Mouse (Mus musculus): ENCODE measurements around the gene Zfp652.

The Zfp652 gene

GRCm38 (mm10) chr11:95768244-95768643 is 55.8 kb downstream of the Zfp652 start:
- no peak for DNase-seq (ENCODE audit: low read depth)

DNA sequence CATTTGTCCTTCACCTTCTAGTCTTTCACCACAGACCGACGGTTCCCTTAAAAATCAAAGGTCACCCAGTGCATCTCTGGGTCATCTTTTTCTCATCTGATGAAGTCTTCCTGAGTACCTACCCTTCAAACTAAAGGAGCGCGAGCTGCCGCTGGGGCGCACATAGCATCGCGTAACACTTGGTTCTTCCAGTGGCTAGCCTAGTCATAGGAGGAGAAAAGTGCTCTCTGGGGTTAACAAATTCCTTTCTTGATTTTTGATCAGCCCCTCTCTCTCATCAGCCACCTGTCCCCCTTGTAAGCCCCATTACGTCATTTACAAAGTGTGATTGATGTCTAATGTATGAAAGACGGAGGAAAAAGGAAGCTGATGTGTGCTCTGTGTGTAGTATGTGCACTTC is 56.7 kb downstream of the Zfp652 start:
- DNase-seq (ENCODE audit: low read depth) = no peak

DNA sequence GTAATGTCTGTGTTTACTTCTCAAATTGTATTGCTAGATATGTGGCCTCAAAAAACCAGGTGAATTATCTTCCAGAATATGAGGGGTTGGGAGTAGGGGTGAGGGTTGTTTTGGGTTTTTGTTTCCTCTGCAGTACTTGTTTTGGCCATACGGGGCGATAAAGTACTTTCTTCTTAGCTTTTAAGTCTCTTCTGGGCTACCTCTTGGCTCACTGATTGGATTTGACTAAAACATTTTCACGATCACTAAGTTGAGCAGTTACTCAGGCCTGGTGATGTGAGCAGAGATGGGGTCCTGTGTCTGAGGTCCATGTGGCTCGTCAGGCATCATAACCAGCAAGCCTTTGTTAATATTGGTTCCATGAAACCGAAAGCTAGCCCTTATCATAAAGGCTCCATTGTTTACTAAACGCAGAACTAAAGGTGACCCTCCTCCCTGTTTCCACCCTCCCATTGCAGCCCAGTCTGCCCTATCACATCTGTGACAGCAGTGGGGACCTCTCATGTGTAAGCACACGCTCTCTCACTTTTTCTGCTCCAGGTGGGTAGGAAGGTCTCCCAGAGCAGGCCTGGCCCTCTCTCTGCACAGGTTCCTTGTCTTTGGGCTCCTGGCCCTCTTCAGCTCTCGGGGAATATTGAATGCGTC is 58.4 kb downstream of the Zfp652 start:
- no peak for DNase-seq (ENCODE audit: low read depth)

DNA sequence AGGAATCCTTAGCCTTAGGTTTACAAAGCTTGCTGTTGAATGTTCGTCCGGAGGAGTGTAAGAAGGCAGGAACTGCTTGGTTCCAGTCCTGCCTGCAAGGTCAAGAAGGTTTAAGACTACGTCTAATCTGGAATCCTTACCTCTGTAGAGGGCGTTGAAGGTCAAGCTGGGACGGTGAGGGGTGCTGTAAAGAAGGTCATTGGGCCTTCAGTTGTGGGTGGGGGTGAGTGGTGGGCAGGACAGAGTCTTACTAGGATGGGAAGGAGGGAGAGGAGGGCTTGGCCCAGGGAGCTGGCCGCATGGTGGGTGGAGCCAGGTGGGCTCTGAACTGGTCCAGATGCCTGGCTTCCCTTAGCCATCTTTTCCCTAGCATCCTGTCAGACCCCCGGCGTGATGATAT is 59.2 kb downstream of the Zfp652 start:
- no peak for DNase-seq (ENCODE audit: low read depth)

- DNase-seq (ENCODE audit: low read depth) = no peak
These were observed 60.8 kb downstream of the Zfp652 start for GRCm38 (mm10) chr11:95773264-95773663.

DNA sequence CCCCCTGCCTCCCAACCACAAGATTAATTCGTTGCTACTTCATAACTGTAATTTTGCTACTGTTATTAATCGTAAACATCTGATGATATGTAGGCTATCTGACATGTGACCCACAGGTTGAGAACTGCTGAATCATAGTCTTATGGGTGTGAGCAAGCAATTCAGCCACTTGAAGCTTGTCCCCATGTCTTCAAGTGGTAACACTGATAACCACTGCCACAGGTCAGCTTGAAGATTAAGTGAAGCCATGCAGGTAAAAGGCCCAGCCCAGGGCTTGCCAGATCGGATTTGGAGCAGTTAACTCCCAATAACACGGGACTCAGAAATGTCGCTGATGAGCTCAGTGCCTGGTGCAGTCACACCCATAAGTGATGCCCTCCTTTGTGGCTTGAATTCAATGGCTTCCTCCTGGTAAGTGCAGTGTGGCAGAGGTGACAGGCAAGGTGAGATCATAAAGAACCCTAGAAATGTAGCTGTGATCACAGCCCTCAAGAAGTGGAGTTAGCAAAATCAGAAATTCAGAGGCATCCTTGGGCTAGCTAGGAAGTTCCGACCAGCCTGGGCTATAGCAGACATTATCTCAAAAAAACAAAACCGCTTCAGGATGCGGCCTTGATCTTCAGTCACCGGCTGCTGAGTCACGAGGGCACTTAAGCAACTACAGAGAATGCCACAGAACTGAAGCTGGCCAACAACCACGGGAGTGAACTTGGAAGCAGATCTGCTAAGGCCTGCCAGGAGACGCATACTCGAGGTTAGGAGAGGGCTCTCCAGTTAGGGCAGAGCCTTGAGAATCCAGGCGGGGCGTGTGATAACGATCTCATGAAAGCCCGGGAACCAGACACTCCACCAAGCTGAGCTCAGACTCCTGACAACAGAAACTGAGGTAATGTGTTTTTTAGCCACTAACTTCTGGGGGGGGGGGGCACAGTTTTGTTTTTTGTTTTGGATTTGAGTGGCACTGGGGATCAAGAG is 65.1 kb downstream of the Zfp652 start:
- peak; percentile 99 for DNase-seq (ENCODE audit: low read depth)

DNA sequence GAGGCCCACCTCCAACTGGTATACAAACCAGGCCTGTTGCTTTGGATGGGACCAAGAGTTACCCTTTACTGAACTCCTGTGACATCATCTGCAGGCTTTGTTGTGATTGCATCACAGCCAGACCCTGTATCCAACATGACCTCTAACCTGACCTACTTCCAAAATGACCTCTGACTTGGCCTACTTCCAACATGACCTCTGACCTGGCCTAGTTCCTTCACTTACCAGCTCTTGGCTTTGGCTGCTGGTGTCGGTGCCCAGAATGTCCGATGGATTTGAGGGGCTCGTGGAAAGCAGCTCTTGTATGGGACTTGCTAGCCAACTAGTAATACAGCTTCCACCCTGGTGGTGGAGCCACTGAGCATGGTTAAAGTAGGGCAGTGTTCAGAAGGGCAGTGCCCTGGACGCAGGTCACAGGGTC is 66.4 kb downstream of the Zfp652 start:
- DNase-seq (ENCODE audit: low read depth) = no peak

- peak; percentile 58 for DNase-seq (ENCODE audit: low read depth)
These were observed 66.9 kb downstream of the Zfp652 start for GRCm38 (mm10) chr11:95779366-95779765.

DNA sequence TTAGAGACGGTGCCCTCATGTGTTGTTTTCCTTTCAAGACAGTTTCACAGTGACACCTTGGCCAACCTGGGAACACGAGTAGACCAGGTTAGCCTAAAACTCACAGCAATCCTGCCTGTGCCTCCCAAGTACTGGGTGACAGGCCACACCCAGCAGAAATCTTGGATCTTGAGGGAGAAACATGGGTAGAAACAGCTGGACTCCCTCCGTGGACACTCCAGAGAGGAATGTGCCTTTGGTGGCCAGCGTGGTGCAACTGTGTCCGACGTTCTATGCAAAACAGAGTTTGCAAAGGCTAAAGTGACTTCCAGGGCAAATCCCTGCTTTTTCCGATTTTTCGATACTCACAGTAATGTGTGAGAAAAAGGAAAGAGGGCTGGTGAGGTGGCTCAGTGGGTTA is 68.0 kb downstream of the Zfp652 start:
- DNase-seq (ENCODE audit: low read depth) = no peak

- no peak for DNase-seq (ENCODE audit: low read depth)
These were observed 69.1 kb downstream of the Zfp652 start for GRCm38 (mm10) chr11:95781557-95781956.

GRCm38 (mm10) chr11:95783457-95783856 is 71.0 kb downstream of the Zfp652 start:
- DNase-seq (ENCODE audit: low read depth) = no peak

GRCm38 (mm10) chr11:95783958-95784357 is 71.5 kb downstream of the Zfp652 start:
- DNase-seq (ENCODE audit: low read depth) = no peak

- DNase-seq (ENCODE audit: low read depth) = no peak
These were observed 73.2 kb downstream of the Zfp652 start for GRCm38 (mm10) chr11:95785675-95786074.

DNA sequence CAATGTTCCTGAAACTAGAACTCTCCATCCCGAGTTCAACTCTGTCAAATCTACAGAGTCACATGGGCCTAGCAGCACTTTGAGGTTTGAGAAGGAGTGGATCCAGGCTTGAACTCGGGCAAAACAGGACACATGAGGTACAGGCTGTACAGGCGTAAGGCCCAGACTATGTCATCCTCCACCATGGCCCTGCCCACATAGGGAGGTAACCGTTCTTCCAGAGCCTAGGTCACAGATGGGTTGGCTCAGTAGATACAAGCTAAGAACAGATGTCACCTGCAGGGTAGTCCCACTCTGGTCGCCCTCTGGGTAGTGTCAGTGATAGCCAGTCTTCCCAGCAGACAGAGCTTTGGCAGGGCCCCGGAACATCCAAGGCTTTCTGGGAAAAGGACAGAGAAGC is 74.0 kb downstream of the Zfp652 start:
- no peak for DNase-seq (ENCODE audit: low read depth)

DNA sequence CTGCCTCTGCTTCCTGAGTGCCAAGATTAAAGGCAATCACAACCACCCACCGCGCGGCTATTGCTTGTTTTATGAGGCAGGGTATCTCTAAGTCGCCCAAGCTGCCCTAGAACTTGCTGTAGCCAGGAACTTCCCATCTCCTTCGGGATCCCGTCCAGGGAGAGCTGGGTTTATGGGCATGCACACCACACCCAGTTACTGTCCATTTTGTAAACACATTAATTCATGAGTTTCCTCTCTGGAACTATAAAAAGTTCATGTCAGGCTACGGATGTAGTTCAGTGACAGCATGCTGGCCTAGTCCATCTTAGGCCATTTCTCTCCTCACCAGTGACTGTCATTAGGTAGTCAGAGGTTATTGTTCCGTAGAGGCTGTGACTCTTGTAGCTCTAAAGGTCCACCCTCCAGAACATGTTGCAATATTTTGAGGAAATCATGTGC is 77.0 kb downstream of the Zfp652 start:
- DNase-seq (ENCODE audit: low read depth) = no peak

- no peak for DNase-seq (ENCODE audit: low read depth)
These were observed 79.3 kb downstream of the Zfp652 start for GRCm38 (mm10) chr11:95791787-95792186.

DNA sequence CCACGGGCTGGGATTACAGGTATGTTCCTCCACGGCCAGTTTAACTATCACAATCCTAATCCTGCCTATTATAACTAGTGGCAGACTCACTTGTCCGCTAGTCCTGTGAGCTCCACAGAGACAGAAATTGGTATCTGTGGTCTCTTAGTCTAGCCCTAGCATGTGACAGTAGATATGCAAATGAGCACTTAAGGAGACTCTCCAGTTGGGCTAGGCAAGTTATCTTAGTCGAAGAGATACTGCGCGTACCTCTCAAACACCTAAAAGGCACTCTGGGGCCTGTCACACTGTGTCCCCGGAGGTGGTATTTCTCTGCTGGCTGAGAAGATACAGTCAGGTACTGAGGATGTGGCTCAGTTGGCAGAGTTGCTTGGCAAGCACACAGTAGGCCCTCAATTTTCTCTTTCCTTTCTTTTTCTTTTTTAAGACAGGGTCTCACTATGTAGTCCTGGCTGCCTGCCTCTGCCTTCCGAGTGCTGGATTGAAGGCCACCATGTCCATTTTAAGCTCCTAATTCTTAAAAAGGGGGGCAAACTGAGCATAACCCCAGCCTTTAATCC is 80.6 kb downstream of the Zfp652 start:
- DNase-seq (ENCODE audit: low read depth) = no peak

DNA sequence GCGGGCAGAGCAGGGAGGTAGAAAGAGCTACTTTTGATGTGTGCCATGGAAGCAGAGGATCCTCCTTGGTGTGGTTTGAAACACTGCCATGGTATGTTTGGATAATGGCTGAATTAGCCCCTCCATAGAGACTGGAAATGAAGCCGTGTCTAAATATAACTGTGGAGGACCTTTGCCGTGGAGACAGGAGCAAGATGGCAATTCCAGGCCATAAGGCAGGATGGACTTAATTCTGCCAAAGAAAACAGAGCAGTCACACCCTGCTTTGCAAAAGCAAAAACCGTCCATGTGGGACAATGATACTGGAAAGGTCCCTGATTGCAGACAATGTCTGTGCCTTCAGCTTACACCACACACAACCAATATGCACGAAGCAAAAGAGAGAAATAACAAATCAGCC is 81.7 kb downstream of the Zfp652 start:
- DNase-seq (ENCODE audit: low read depth) = no peak

GRCm38 (mm10) chr11:95795582-95795981 is 83.1 kb downstream of the Zfp652 start:
- DNase-seq (ENCODE audit: low read depth) = no peak

- DNase-seq (ENCODE audit: low read depth) = no peak
These were observed 92.5 kb downstream of the Zfp652 start for GRCm38 (mm10) chr11:95805010-95805409.

- no peak for DNase-seq (ENCODE audit: low read depth)
These were observed 93.1 kb downstream of the Zfp652 start for GRCm38 (mm10) chr11:95805527-95805926.

DNA sequence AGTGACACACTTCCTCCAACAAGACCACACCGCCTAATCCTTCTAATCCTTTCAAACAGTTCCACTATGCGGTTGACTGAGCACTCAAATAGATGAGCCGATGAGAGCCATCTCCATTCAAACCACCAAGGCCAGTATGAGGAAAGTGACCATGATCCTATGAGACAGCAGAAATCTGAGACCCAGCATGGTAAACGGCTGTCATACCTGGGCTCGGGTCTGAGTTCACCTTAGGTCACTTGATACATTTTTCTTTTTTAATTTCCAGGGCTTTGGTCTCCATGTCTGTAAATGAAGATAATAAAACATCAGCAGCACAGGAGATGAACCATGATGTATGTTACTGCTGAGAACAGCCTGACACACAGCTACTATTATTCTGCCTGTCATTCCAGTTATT is 95.4 kb downstream of the Zfp652 start:
- no peak for DNase-seq (ENCODE audit: low read depth)

GRCm38 (mm10) chr11:95808448-95809011 is 96.1 kb downstream of the Zfp652 start:
- DNase-seq (ENCODE audit: low read depth) = no peak
